Mouse (Mus musculus): ENCODE measurements at regions not wholly inside any gene's neighbourhood (a gene's known extent, or its start where the extent isn't known, plus 50 kb on each side); places are given as distances from the start of the nearest gene placed in this dataset.
A peak's percentile ranks its signal among the peaks of the same experiment; 100 is the strongest.

GRCm38 (mm10) chr14:88410722-88411437, 60.3 kb downstream of the Pcdh20 start:
- DNase-seq (ENCODE audit: low spot score), result no peak

- no peak for DNase-seq (ENCODE audit: low spot score)
Observed at GRCm38 (mm10) chr14:88399270-88399669, 71.9 kb downstream of the Pcdh20 start.

- DNase-seq (ENCODE audit: low spot score), result no peak
Observed at GRCm38 (mm10) chr14:88397187-88397586, 74.0 kb downstream of the Pcdh20 start.

- DNase-seq (ENCODE audit: low spot score), result no peak
Observed at GRCm38 (mm10) chr14:88395016-88395415, 76.2 kb downstream of the Pcdh20 start.

GRCm38 (mm10) chr14:88384553-88384952, 86.6 kb downstream of the Pcdh20 start:
- no peak for DNase-seq (ENCODE audit: low spot score)

- DNase-seq (ENCODE audit: low spot score), result peak; percentile 71
Observed at GRCm38 (mm10) chr14:88347177-88347576, 124.0 kb downstream of the Pcdh20 start.

GRCm38 (mm10) chr14:88337304-88337703, 133.9 kb downstream of the Pcdh20 start:
- no peak for DNase-seq (ENCODE audit: low spot score)

GRCm38 (mm10) chr14:88330613-88331012, 140.6 kb downstream of the Pcdh20 start:
- no peak for DNase-seq (ENCODE audit: low spot score)

GRCm38 (mm10) chr14:88326411-88326810, 144.8 kb downstream of the Pcdh20 start:
- no peak for DNase-seq (ENCODE audit: low spot score)

GRCm38 (mm10) chr14:88278327-88278726, 192.9 kb downstream of the Pcdh20 start:
- peak; percentile 3 for DNase-seq (ENCODE audit: low spot score)

GRCm38 (mm10) chr14:88264771-88265170, 206.4 kb downstream of the Pcdh20 start:
- DNase-seq (ENCODE audit: low spot score), result no peak

- DNase-seq (ENCODE audit: low spot score), result no peak
Observed at GRCm38 (mm10) chr14:88259034-88259433, 212.2 kb downstream of the Pcdh20 start.

- DNase-seq (ENCODE audit: low spot score), result no peak
Observed at GRCm38 (mm10) chr14:88255131-88255530, 216.1 kb downstream of the Pcdh20 start.
